Mouse (Mus musculus) spleen, postnatal 36 days (tissue): ENCODE results near the gene Retreg3.

Experiments used
- DNase-seq, 2 experiments: peaks; one replicate each; pipeline ENCODE4 v3.0.0; 2022; ENCODE audit warnings: low spot score in 2 of 2, mixed read lengths in 1 of 2

Gene Retreg3

DNA sequence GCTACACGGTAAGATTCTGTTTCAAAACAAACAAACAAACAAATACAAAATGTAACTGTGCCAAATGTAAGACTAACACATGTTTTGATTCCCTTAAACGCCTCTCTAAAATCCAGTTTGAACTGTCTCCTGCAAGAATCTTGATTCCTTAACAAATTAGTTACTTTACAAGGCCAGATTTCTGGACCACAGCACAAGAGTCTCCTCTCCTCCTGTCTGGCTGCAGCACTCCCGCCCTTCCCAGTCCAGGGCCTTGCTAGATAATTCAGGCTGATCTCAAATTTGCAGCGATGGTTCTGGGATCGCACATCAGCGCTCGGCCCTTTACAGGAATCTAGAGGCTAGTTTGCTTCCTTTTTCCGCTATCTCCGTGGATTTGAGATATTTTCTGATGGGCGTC is 38.0 kb downstream of the Retreg3 start:
- no peak for DNase-seq

- DNase-seq = no peak
Measured at GRCm38 (mm10) chr11:101080421-101080820, 39.3 kb downstream of the Retreg3 start.

- no peak for DNase-seq
Measured at GRCm38 (mm10) chr11:101079746-101080145, 39.9 kb downstream of the Retreg3 start.

- no peak for DNase-seq
Measured at GRCm38 (mm10) chr11:101078121-101078520, 41.6 kb downstream of the Retreg3 start, which contains the start of gene Hsd17b1. TSS of gene Hsd17b1 (plus strand) at chr11:101078411.

GRCm38 (mm10) chr11:101071810-101072428 is 47.8 kb downstream of the Retreg3 start:
- DNase-seq = no peak

GRCm38 (mm10) chr11:101070987-101071386 is 48.7 kb downstream of the Retreg3 start:
- no peak for DNase-seq

DNA sequence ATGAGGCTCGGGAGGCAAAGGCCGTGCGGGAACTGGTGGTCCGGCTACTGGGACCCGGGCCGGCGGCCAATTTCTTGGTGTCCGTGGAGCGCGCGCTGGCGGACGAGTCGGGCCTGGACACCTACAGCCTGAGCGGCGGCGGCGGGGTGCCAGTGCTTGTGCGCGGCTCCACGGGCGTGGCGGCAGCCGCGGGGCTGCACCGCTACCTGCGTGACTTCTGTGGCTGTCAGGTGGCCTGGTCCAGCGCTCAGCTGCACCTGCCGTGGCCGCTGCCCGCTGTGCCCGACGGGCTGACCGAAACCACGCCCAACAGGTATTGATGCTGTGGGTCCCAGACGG is 49.5 kb downstream of the Retreg3 start:
- no peak for DNase-seq

DNA sequence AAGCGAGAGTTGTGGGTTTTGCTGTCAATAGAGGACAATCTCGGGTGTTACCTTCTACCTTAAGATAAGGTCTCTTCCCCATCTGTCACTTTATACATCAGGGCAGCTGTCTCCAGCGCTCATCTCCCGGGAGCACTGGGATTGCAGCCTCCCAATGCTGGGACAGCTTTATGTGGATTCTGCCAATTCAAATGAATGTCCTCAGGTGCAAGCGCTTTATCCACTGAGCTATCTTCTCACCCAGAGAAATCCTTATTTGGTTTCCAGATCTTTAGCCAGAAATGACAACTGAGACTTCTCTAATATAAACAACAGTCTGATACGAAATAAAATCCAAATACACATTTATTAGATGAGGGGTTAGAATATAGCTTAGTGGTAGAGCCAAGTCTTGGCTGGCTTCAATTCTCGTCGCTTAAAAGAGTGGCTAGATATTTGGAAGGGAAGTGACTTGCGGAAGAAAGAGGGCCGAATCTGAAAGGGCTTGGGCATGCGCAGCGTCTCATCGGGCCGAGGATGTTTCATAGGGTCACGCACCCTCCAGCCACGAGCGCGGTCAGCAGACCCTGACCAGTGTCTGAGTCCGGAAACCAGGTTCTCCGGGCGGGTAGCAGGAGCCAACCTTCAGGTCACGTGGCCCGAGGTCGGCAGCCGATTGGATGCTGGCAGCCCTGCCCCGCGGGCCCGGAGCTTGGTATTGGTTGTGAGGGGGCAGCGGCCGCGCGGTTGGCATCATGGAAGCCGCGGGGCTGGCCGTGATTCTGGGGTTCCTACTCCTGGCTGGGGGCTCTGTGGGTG is 50.1 kb downstream of the Retreg3 start, which contains the start of gene Naglu:
Gene Naglu (plus strand): TSS at position 622 of the 798 bp plus-strand sequence.
- peak; percentile 95 to 96 for DNase-seq

DNA sequence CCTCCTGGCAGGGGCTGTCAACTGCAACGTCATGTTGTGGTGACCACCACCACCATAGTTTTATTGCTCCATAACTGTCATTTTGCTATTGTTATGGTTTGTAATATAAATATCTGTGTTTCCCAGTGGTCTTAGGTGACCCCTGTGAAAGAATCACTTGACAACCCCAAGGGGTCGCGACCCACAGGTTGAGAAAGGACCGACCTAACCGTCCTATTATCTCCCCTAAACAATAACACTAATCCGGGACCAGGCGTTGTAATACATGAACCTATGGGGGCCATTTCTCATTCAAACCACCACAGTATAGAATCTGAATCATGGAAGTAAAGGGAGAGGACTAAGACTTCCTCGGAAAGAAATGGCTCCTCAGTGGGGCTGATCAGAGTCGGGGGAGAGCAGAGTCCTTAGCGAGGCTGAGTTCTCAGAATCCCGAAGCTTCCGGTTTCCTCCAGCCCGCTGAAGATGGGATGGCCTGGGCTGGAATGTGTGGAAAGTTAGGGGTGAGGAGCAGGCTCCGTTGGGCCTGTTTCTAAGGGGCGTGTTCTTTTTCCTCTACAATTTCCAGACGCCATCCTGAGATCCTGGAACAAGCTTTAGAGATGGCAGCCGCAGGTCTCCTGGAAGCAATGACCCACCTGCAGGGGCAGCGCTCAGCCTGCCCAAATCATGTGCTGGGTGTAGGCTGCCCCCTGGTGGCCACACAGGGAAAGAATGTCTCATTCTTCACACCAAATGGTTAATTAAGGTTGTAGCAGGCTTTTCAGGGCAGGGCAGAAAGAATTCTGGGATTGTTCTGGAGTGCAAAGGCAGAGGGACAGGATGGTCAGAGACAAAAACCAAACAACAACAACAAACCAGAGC is 52.9 kb downstream of the Retreg3 start:
- DNase-seq = peak; percentile 69 to 82

DNA sequence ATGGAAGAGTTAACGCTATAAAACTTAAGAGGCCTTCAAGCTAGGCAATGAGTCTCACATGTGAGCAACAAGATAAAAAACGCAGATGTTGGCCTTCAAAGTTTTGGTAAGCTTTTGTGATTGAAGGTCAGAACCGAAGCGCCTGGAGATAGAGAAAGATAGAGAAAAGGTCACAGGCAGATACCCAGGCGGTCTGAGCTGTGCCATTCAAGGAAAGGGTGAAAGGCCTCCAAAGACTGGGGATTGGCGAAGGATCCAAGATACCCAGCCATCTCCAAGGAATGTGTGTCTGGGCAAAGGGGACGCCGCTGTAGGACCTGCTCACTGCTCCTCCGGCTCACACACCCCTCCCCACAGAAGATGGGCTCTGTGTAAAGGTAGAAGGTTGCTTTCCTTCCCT is 54.7 kb downstream of the Retreg3 start:
- no peak for DNase-seq

DNA sequence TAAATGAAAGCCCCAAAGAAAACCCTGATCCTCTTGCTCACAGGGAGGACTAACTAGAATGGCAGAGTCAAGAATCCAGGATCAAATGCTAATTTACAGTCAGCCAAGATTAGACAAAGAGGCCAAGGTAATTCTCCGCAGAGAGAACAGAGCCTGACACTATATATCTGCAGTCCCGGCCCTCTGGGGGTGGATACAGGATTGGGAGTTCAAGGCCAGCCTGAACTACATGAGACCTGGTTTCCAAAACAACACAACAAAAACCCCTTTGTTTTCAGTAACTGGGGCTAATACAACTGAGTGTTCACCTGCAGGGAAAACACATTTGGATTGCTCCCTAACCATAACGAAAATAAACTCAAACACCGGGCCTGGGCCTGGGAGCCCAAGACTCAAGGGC is 55.2 kb downstream of the Retreg3 start:
- DNase-seq = no peak

DNA sequence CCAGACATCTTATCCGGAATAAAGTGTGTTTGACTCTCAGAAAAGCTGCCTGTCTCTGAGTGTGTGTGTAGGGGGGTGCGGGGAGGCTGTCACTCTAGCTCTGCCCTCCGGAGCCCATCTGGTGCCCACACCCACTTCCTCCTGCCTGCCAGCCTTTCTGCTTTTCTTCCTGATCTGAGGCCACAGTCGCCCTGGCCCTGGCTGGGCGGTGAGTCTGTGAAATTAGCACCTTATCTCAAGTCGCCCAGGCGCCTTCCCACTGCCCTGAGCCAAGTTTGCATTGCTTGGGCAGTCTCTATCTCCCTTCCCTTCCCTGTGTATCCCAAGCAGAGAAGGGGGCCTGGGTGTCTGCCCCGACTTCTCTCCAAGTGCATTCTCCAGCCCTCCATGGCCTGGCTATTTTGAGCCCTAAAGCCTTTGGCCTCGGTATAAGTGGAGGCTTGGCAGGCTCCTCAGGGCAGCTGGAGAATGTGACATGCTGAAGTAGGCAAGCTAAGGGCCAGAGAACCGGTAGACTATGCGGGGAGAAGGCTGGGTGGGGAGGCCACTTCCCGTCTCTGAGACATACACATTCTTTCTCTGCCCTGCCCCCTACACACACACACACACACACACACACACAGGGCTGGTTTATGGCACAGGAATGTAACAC is 55.9 kb downstream of the Retreg3 start:
- peak; percentile 91 to 93 for DNase-seq

GRCm38 (mm10) chr11:101062971-101063675 is 56.6 kb downstream of the Retreg3 start:
- no peak for DNase-seq

DNA sequence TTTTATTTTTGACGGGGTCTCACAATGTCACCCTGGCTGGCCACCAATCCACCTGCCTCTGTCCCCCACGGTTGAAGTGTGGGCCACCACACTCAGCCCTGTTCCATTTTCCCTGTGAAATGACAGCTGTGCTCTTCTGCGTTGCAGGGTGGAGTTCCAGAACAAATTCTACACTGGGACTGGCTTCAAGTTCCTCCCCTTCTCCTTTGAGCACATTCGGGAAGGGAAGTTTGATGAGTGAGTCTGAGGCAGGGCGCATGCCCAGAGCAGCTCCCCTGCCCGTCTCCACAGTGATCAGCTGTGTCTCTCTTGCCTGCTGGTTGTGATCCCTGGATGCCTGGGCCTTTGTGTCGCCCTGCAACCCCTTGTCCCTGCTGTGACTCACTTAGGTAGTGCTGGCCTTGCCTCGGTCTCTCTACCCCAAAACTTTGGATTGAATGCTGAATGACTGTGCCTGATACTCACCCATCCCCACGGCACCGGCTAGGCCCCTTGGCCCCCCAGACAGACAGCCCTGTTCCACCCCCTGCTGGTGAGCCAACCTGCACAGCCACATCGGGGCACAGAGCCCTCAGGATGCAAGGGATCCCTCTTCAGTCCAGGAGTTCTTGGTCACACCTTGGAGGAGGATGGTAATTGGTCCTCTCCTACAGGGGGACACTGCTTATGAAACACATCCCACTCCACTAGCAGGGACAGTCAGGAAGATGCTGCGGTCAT is 57.4 kb downstream of the Retreg3 start:
- no peak for DNase-seq

GRCm38 (mm10) chr11:101061049-101061448 is 58.6 kb downstream of the Retreg3 start:
- DNase-seq = no peak

GRCm38 (mm10) chr11:101060126-101060525 is 59.6 kb downstream of the Retreg3 start:
- no peak for DNase-seq

DNA sequence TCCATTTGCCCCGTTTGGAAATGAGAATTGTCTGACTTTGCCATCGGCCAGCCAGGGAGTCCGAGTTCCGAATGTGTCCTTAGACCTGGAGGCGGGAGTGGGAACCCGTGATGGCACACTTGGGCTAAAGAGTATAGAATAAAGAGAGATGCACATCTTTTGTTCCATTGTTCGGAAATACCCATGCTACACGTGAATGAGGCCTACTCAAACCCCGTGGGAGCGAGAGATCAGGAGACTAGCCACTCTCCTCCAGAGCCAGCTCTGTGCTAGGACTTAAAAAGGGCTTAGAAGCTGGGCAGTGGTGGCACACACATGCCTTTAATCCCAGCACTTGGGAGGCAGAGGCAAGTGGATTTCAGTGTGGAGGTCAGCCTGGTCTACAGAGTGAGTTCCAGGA is 60.2 kb downstream of the Retreg3 start:
- DNase-seq = no peak

DNA sequence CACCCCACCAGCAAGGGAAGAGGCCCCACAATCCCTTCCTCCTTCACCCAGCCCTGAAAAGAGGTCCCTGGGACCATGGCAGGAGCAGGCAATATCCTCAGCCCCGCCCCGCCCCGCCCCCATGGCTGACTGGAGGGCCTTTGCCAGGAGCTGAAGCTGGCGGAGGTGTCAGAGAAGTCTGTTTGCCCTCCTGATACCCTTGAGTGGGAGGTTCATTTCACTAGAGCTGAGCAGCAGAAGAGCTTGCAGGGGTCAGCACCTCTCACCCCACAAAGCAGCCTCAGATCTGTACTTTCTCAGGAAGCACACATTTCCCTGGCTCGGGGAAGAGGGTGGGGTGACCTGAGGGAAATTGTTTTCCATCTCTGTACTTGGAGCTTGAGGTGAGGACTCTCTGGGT is 61.0 kb downstream of the Retreg3 start:
- DNase-seq = no peak

GRCm38 (mm10) chr11:101057860-101058259 is 61.8 kb downstream of the Retreg3 start:
- DNase-seq = peak; percentile 78 to 84

DNA sequence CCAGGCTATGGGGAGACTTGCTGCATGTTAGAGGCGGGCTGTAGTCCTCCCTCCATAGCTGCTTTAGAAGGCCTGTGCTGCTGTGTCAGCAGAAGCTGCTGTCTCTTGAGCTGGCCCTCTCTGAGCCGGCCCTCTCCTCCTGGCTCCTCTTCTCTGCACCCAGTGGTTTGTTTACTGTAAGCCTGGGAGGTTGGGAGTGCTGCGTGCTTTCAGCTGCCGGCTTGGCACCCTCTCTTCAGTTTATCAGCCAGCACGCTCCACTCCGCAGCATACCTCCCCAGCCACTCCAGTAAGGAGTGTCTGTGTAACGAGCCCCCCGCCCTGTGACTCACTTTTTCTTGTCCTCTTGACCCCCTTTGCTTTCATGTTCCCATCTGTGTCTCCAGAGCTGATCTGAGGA is 62.8 kb downstream of the Retreg3 start:
- no peak for DNase-seq

- no peak for DNase-seq
Measured at GRCm38 (mm10) chr11:101055418-101055817, 64.3 kb downstream of the Retreg3 start.
